Mouse (Mus musculus) neural tube, embryonic 14.5 days (tissue): ENCODE measurements around the gene Zan. TPM values are rescaled to one million over a fixed set of nuclear protein-coding genes. Genes with fewer than 3 reads are reported as not detected.

Experiments
- ATAC-seq: fragments of 200-750 bp; cut with Nextera tagmentation; 2 replicates; pipeline ENCODE4 v1.8.0; 2017; ENCODE audit warnings: low read depth, mild to moderate bottlenecking, moderate TSS enrichment, moderate library complexity
- H3K27ac ChIP-seq: fragments of 300-500 bp; sonication (generic); 2 replicates; pipeline ENCODE4 v1.5.1; 2014; ENCODE audit warnings: low read depth, mild to moderate bottlenecking, control low read depth, low read length, moderate library complexity, mixed read lengths
- H3K27me3 ChIP-seq: fragments of 300-500 bp; sonication (generic); 2 replicates; pipeline ENCODE4 v1.6.1; 2014; ENCODE audit warnings: low read length; ENCODE audit not compliant: control insufficient read depth, insufficient read depth
- H3K36me3 ChIP-seq: fragments of 300-500 bp; sonication (generic); 2 replicates; pipeline ENCODE4 v1.6.1; 2014; ENCODE audit warnings: low read length, mixed read lengths; ENCODE audit not compliant: control insufficient read depth, insufficient read depth
- H3K4me1 ChIP-seq: fragments of 300-500 bp; sonication (generic); 2 replicates; pipeline ENCODE4 v1.6.1; 2014; ENCODE audit warnings: low read length; ENCODE audit not compliant: control insufficient read depth, insufficient read depth
- H3K4me2 ChIP-seq: fragments of 300-500 bp; sonication (generic); 2 replicates; pipeline ENCODE4 v1.6.1; 2014; ENCODE audit warnings: mild to moderate bottlenecking, low read depth, low read length, control low read depth
- H3K4me3 ChIP-seq: fragments of 300-500 bp; sonication (generic); 2 replicates; pipeline ENCODE4 v1.5.1; 2014; ENCODE audit warnings: low read depth, low read length, control low read depth, mixed read lengths
- H3K9ac ChIP-seq: fragments of 300-500 bp; sonication (generic); replicated peaks from 2 replicates; pipeline ENCODE4 v1.6.1; 2014; ENCODE audit warnings: low read depth, mild to moderate bottlenecking, control low read depth, low read length, mixed read lengths
- H3K9me3 ChIP-seq: fragments of 300-500 bp; sonication (generic); 2 replicates; pipeline ENCODE4 v1.6.1; 2016; ENCODE audit warnings: low read length; ENCODE audit not compliant: control insufficient read depth
- WGBS: fragments of 180-500 bp; shearing (Covaris S2); extraction: QIAGEN DNeasy Blood & Tissue Kit; methylation state at CpG from one replicate; pipeline ENCODE4 v1.1.7; 2014; 5-methylcytosine and 5-hydroxymethylcytosine counted together
- polyA plus RNA-seq: library from polyadenylated mRNA; unstranded; fragments of >200 nt; fragmentation: Nextera tagmentation; extraction: Ambion mirVana; gene quantifications from 2 replicates; pipeline ENCODE4 v1.2.1, GENCODE M21; 2014

Gene Zan
- polyA plus RNA-seq, 1 experiment from 2014 or later, result 0.08 TPM

GRCm38 (mm10) chr5:137351394-137351793 lies 125.5 kb downstream of the Zan start:
- ATAC-seq, result no peak
- peak overlapping the region; percentile 66; the same call in 1 of the 2 replicates for H3K9ac ChIP-seq
- 15% methylated on average over 4 of the region's 4 CpGs for WGBS
- H3K9me3 ChIP-seq, result no peaks in the 10 kb centered on the region
- H3K36me3 ChIP-seq, result peaks cover 6% of the 10 kb centered on the region; the same call in 1 of the 2 replicates
- H3K27ac ChIP-seq, result no peak overlapping the region
- H3K4me2 ChIP-seq, result peak overlapping the region; percentile 96
- peaks cover 20% of the 10 kb centered on the region for H3K4me1 ChIP-seq
- H3K27me3 ChIP-seq, result peaks cover 9% of the 10 kb centered on the region; the same call in 1 of the 2 replicates
- H3K4me3 ChIP-seq, result peak overlapping the region; percentile 55

GRCm38 (mm10) chr5:137351058-137351380 lies 125.8 kb downstream of the Zan start:
- Histone ChIP-seq H3K9me3 (no peaks in the 10 kb centered on the region), H3K27ac (no peak overlapping the region), H3K27me3 (peaks cover 9% of the 10 kb centered on the region; the same call in 1 of the 2 replicates), H3K4me2 (peak overlapping the region; percentile 96), H3K4me1 (peaks cover 20% of the 10 kb centered on the region), H3K36me3 (peaks cover 4% of the 10 kb centered on the region; the same call in 1 of the 2 replicates), H3K9ac (peak overlapping the region; percentile 66; the same call in 1 of the 2 replicates), H3K4me3 (peak overlapping the region; percentile 55)
- ATAC-seq, result no peak
- 3% methylated on average over 8 of the region's 8 CpGs for WGBS

GRCm38 (mm10) chr5:137350205-137351057 lies 126.4 kb downstream of the Zan start:
- H3K9ac ChIP-seq, result peak overlapping the region; percentile 66
- no peaks in the 10 kb centered on the region for H3K36me3 ChIP-seq
- WGBS, result under 1% methylated on average over 55 of the region's 55 CpGs
- H3K4me1 ChIP-seq, result peaks cover 20% of the 10 kb centered on the region
- H3K27me3 ChIP-seq, result peaks cover 9% of the 10 kb centered on the region; the same call in 1 of the 2 replicates
- H3K9me3 ChIP-seq, result no peaks in the 10 kb centered on the region
- peak; percentile 38 for ATAC-seq
- H3K4me2 ChIP-seq, result peak overlapping the region; percentile 96
- H3K27ac ChIP-seq, result peak overlapping the region; percentile 44; the same call in 1 of the 2 replicates
- peak overlapping the region; percentile 55 for H3K4me3 ChIP-seq

- peaks cover 20% of the 10 kb centered on the region for H3K4me1 ChIP-seq
- peak within 1 kb of the TSS; percentile 55 for H3K4me3 ChIP-seq
- 0% methylated on average over 30 of the region's 32 CpGs for WGBS
- peak within 1 kb of the TSS; percentile 66 for H3K9ac ChIP-seq
- peak; percentile 90 for ATAC-seq
- H3K9me3 ChIP-seq, result no peaks in the 10 kb centered on the region
- peak within 1 kb of the TSS; percentile 96 for H3K4me2 ChIP-seq
- H3K36me3 ChIP-seq, result no peaks in the 10 kb centered on the region
- H3K27ac ChIP-seq, result peak within 1 kb of the TSS; percentile 44; the same call in 1 of the 2 replicates
- peaks cover 9% of the 10 kb centered on the region; the same call in 1 of the 2 replicates for H3K27me3 ChIP-seq
These were observed 127.3 kb downstream of the Zan start, which contains the start of gene Ephb4 for GRCm38 (mm10) chr5:137349384-137350204. Ephb4 (plus strand) TSS chr5:137350109.

- ATAC-seq, result no peak; the same call in 1 of the 2 replicates
- Histone ChIP-seq H3K4me3 (peak overlapping the region; percentile 55), H3K27me3 (peaks cover 9% of the 10 kb centered on the region; the same call in 1 of the 2 replicates), H3K27ac (0 out of 2 replicates have a peak overlapping the region, but pooled peaks have one; percentile 34), H3K36me3 (no peaks in the 10 kb centered on the region), H3K9me3 (no peaks in the 10 kb centered on the region), H3K4me2 (peak overlapping the region; percentile 96), H3K4me1 (peaks cover 20% of the 10 kb centered on the region), H3K9ac (peak overlapping the region; percentile 41; the same call in 1 of the 2 replicates)
- WGBS, result under 1% methylated on average over 33 of the region's 33 CpGs
These were observed 128.1 kb downstream of the Zan start for GRCm38 (mm10) chr5:137348482-137349383.

GRCm38 (mm10) chr5:137347856-137348255 lies 129.0 kb downstream of the Zan start:
- peaks cover 9% of the 10 kb centered on the region; the same call in 1 of the 2 replicates for H3K27me3 ChIP-seq

GRCm38 (mm10) chr5:137346983-137347382 lies 129.9 kb downstream of the Zan start:
- ATAC-seq, result no peak
- H3K9me3 ChIP-seq, result no peaks in the 10 kb centered on the region
- no peaks in the 10 kb centered on the region for H3K36me3 ChIP-seq
- WGBS, result 84% methylated on average over 4 of the region's 4 CpGs
- H3K27me3 ChIP-seq, result peaks cover 9% of the 10 kb centered on the region; the same call in 1 of the 2 replicates
- H3K9ac ChIP-seq, result no peak overlapping the region
- H3K4me2 ChIP-seq, result no peak overlapping the region
- no peak overlapping the region for H3K4me3 ChIP-seq
- H3K27ac ChIP-seq, result no peak overlapping the region
- H3K4me1 ChIP-seq, result peaks cover 20% of the 10 kb centered on the region

More at GRCm38 (mm10) chr5:137347856-137348255, 129.0 kb downstream of the Zan start:
- Histone ChIP-seq H3K9ac (no peak overlapping the region), H3K4me2 (no peak overlapping the region), H3K27ac (no peak overlapping the region), H3K4me3 (no peak overlapping the region), H3K4me1 (peaks cover 20% of the 10 kb centered on the region), H3K36me3 (no peaks in the 10 kb centered on the region), H3K9me3 (no peaks in the 10 kb centered on the region)
- WGBS, result 32% methylated on average over 7 of the region's 7 CpGs
- ATAC-seq, result no peak

GRCm38 (mm10) chr5:137346388-137346787 lies 130.5 kb downstream of the Zan start:
- no peak overlapping the region for H3K4me3 ChIP-seq
- ATAC-seq, result no peak
- 80% methylated on average over 1 of the region's 1 CpGs for WGBS
- no peak overlapping the region for H3K4me2 ChIP-seq
- peaks cover 9% of the 10 kb centered on the region; the same call in 1 of the 2 replicates for H3K27me3 ChIP-seq
- H3K27ac ChIP-seq, result no peak overlapping the region
- no peaks in the 10 kb centered on the region for H3K36me3 ChIP-seq
- H3K4me1 ChIP-seq, result peaks cover 20% of the 10 kb centered on the region
- no peak overlapping the region for H3K9ac ChIP-seq
- H3K9me3 ChIP-seq, result no peaks in the 10 kb centered on the region
